Mouse (Mus musculus): ENCODE measurements around the gene Adgrl3. TPM values are rescaled to one million over a fixed set of nuclear protein-coding genes. Genes with fewer than 3 reads are reported as not detected.

Adgrl3 gene
- total RNA-seq, 4 experiments from 2014 or later, result 3.3 to 10.2 (median 6.3) TPM

GRCm38 (mm10) chr5:81568743-81569142, 548.8 kb downstream of the Adgrl3 start:
- no peak for DNase-seq

DNA sequence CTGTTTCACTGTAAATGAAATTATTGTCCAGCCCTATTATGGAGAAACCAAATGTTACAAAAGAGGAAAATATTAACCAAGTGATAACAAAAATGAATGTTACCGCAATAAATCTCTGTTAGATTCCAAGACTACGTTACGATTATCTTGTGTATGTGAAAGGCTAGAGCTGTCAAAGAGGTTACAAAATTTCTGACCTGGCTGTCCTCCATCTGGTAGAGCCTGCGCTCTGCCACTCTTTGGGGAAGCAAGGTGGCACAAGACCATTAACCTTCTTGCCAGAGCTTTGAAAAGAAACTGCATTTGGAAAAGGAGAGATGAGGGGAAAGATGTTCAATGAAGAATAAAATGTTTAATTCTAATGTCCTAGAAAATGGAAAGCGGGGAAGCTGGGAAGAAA, 562.9 kb downstream of the Adgrl3 start:
- no peak for DNase-seq

- DNase-seq, result no peak
Observed at GRCm38 (mm10) chr5:81583425-81583824, 563.5 kb downstream of the Adgrl3 start.

DNA sequence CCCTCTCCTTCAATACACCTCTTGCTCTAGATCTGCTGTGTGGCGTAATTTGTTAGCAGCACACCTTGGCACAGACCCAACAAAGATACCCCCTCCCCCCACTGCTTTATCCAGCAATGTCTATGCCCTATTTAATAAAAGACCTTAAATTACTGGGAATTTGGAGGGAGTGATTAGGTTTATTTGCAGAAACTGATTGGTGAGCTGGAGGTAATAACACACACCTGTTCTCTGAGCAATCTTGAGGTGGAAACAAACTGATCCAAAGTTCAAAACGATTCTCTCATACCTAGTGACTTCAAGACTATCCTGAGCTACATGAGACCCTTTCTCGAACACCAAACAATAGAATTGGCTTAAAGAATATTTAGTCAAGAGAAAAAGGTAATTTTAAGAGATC, 565.0 kb downstream of the Adgrl3 start:
- no peak for DNase-seq

DNA sequence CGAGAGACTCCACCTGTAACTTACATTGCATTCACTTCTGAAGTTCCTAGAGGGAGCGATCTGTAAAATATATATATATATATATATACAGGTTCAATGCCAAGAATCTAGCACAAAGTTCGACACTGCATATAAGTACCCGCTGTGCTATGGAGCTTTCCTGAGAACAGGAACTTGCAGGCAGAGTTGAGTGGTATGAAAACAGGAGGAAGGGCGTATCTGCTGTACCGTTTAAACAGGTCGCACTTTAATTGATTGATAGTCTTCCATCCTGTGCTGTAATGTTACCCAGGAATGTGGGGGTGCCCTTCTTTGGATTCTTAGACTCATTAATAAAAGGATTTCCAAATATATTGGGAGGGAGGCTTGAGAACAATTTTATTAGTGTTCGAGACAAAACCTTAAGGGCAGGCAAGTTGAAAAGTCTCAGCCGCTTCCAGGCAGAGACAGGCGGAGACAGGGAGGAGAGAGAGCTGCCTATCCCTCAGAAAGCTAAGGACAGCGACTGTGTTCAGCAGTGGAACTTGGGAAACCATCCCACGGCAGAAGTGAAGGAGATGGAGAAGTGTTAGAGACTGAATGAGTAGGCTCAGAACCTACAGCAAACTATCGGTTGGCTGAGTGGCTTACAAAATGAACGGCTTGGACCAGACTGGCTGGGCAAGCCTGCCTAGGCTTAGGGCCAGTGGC, 570.2 kb downstream of the Adgrl3 start:
- DNase-seq, result no peak

- DNase-seq, result no peak
Observed at GRCm38 (mm10) chr5:81591481-81591880, 571.5 kb downstream of the Adgrl3 start.

DNA sequence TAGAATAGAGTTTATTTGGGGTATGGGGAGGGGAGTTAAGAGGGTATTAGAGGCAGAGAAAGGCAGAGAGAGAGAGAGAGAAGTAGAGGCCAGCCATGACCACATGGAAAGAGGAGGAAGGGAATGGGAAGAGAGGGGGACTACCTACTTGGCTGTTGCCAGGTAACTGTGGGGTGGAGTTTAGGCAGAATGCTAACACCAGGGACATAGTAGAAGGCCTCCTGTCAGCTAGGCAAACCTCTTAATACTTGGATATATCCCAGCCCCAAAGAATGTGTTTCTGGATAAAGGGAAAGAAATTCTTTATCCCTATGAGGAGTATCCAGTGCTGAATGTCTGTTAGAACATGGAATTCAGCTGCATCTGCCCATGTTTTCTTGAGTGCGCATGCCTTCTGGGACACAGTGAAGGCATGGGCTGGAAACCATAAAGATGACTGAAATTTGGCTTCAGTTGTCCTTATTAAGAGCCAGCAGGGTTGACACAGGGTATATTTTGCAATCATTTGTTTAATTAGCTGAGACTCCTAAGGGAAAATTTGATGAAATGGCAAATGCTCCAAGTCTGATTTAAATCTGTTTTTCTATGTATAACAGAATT, 573.6 kb downstream of the Adgrl3 start:
- DNase-seq, result no peak

DNA sequence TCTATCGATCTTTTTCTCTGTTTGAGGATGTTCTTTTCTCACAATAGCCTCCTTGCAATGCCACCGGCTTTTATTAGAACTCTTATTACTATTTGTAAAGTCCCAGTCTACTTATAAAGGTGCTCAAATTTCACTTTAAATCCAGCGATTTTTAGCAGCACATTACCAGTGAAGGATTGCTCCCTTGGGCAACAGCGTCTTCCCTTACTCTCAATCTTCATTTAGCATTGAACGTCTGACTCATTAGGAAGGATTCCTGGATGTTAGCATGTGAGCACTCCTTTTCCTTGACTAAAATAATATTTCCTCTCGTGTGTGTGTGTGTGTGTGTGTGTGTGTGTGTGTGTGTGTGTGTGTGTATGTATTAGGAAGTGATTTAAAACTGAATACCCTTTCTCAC, 578.1 kb downstream of the Adgrl3 start:
- DNase-seq, result no peak

DNA sequence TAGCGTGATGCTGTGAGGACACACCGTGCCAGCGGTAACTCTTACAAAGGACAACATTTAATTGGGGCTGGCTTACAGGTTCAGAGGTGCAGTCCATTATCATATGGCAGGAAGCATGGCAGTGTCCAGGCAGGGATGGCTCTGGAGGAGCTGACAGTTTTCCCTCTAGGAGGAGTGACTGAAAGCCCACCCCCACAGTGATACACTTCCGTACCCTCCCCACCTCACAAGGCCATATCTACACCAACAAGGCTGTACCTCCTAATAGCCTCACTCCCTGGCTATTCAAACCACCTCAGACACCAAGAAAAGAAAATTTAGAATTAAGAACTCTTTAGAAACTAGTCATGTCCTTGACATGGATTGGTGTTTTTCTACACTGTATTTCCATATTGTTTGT, 583.0 kb downstream of the Adgrl3 start:
- no peak for DNase-seq

- DNase-seq, result no peak
Observed at GRCm38 (mm10) chr5:81605646-81606045, 585.7 kb downstream of the Adgrl3 start.

DNA sequence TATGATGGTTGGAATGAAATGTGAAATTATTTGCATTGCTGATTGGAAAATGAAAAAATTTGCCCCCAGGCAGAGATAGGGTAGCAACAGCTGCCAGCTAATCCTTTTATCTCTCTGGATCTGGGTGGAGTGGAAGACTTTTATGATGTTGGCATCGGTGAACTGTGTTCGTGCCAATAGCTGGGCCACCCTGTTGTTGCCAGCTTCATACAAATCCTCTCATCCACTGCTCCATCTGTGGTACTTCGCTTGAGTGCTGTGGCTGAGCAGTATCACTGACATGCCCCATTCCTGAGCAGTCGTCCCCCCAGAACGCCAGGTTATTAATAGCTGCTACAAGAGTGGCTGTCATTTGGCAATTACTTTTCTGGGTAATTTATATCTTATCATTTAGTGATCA, 590.3 kb downstream of the Adgrl3 start:
- DNase-seq, result no peak

DNA sequence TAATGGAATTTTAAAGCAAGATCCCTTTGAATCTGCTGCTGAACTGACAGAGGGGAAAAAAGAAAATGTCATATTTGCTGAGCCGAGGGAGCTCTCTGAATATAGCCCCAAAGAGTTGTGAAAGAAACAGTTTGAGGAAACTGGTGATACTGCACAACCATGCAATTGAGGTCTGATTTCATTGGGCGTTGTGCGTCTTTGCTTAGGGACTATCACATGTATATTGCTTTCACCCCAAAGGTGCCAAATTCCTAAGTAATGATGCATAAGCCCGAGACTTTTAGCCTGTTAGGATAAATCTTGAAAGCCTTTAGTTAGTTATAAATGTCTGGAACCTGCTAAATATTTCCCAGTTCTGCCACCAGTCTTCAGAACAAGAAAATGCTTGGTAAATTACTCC, 594.7 kb downstream of the Adgrl3 start:
- no peak for DNase-seq

- no peak for DNase-seq
Observed at GRCm38 (mm10) chr5:81621106-81621505, 601.2 kb downstream of the Adgrl3 start.

GRCm38 (mm10) chr5:81621715-81622114, 601.8 kb downstream of the Adgrl3 start:
- DNase-seq, result no peak

DNA sequence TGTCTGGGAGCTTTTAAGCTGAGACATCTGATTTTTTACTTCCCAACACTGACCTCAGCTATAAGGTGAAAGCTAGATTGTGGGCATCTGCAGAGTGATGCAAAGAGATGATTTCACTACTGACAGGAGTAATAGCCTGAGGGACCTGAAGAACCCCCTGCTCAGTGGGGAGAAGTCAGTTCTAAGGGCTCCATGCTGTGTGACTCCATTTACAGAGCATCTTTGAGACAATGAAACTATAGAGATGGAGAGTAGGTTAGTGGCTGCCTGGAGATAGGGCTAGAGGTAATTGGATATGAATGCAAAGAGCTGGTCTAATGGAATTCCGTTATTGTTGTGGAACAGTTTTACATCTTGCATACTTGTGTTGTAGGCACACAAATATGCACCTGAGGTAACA, 603.9 kb downstream of the Adgrl3 start:
- DNase-seq, result no peak

GRCm38 (mm10) chr5:81636169-81636568, 616.2 kb downstream of the Adgrl3 start:
- no peak for DNase-seq

DNA sequence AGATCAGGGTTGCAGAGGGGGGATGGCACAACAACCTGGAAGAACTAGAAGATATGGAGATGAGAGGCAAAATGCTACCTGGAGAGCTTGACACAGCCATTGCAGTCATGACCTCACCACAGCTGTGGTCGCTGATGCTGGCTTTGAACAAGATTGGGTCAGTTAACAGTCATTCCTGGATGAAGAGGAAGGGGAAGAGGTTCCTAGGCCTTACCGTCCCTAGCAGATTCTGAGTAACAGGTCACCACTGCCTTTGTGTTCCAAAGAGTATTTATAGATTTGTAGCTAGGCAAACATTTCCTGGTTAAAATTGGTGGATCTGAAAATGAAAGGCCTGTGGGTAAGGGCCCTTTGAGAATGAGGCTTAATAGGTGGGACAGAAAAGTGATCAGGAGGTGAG, 618.5 kb downstream of the Adgrl3 start:
- DNase-seq, result no peak

DNA sequence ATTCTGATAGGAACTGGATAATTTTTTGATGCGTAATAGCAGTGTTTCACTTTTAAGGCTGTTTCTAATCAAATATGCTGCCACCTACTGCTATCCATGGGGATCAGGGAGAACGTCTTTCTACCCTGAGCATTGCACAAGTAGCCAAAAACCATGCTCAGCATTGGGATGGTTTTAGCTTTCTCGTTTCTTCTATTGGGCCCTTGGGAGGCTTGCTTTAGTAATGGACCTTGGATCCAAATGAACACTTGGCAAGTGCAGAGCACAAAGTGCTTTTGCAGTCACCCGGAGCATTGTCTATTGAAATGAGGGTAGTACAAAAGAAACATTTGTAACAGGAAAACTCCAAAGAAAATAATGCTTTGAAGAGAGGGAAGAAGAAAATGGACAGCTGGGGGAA, 620.2 kb downstream of the Adgrl3 start:
- no peak for DNase-seq

DNA sequence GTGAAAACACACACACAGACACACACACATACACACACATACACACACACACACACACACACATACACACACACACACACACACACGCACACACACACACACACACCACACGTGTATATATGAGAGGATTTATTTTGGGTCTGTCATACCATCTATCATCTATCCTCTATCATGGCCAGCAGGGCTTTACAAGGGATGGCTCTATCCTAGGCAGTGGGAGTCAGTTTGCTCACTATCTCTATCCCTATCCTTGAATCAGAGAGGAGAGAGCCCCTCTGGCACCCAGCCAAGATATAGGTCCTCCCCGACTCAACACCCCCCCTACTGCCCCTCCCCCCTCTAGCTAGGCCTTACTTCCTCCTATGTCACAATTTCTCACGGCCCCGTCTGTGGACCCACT, 625.6 kb downstream of the Adgrl3 start:
- DNase-seq, result no peak

GRCm38 (mm10) chr5:81653941-81654340, 634.0 kb downstream of the Adgrl3 start:
- no peak for DNase-seq

- no peak for DNase-seq
Observed at GRCm38 (mm10) chr5:81661611-81662390, 641.9 kb downstream of the Adgrl3 start.

GRCm38 (mm10) chr5:81671025-81671424, 651.1 kb downstream of the Adgrl3 start:
- no peak for DNase-seq

- DNase-seq, result no peak
Observed at GRCm38 (mm10) chr5:81674275-81674974, 654.5 kb downstream of the Adgrl3 start.

Data from adrenal gland, adult 8-10 months (tissue).